Mouse (Mus musculus) layer of hippocampus, adult 11-12 months (tissue): ENCODE data around the gene Cux1.

Experiments
- DNase-seq: peaks from one replicate; pipeline ENCODE4 v3.0.0; 2022; ENCODE audit warnings: low spot score

Gene Cux1

DNA sequence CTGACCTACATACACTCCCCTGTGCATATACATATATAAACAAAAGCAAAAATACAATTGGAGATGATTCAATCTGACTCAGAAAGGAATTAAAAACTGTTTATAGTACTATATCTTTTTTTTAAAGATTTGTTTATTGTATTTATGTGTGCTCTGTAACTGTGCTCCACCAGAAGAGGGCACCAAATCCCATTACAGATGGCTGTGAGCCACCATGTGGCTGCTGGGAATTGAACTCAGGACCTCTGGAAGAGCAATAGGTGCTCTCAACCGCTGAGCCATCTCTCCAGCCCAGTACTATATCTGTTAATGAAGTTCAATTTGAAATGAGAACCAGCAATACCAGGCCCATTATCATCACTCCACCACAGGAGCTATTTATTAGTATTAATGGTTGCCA lies 187.9 kb downstream of the Cux1 start:
- DNase-seq, result no peak

DNA sequence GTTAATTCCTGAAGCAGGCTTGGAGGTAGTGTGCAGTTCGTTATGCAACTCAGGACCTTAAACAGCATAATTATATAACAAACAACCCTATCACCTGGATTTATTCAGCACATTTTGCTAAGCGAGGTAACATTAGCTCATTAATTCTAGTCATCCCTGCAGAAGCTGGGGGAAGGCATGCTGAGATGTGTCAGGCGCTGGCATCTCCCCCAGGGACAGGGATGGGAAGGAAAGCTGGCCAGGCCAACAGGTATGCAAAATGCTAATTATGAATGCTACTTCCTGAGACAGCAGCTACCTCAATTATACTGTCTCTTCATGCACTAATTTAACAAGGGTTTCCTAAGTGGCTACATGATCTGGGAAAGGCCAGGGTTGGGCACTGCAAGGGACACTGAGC lies 190.2 kb downstream of the Cux1 start:
- DNase-seq, result no peak

DNA sequence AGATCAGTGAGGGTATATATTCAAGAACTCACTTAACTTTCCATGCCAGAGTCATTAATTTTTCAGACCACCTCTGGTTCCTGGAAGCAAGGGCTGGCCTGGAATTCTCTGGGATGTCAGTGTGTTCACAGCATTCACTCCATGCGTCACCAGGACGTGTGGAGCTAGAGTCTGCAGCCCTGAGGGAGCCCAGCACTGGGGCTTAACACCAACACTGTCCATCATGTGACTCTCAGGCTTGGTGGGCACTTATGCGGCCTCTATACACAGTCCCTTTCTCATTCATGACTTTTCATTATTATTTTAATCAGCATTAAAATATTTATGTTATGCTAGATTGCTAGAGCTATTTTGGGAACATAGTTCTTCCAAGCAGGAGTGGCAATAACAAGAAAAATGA lies 191.9 kb downstream of the Cux1 start:
- no peak for DNase-seq

DNA sequence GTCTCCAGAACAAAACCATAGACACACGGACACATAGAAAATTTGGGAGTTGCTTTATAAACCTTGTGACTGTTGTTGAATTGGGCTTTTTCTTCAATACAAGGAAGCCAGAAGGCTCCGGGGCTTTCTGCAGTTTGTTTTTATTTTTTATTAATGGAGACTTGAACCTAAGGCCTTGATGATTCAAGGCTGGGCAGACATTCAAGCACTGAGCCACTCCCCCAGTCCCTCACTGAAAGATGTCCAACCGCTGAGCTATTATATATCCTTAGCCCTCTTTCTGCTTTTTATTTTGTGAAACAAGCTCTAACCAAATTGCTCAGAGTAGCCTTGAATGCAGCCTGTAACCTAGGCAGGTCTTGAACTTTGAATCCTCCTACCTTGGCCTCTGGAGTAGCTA lies 195.0 kb downstream of the Cux1 start:
- no peak for DNase-seq

DNA sequence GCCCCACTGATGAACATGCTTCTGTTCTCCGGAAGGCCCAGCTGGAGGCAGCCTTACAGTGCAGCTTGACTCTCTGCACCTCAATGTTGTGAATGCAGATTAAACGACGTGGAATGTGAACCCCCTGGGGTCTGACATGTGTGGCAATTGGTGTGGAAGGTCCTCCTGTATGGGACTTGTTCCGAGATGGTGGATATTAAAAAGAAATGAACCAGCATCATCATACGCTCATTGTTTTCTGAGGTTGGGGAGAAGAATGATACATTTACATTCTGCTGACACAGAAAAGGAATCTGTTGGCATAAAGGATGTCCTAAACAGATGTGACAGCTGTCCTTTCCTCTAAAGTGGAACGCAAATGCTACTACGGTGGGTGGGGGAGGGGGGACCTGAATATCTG lies 203.9 kb downstream of the Cux1 start:
- peak; percentile 11 for DNase-seq

DNA sequence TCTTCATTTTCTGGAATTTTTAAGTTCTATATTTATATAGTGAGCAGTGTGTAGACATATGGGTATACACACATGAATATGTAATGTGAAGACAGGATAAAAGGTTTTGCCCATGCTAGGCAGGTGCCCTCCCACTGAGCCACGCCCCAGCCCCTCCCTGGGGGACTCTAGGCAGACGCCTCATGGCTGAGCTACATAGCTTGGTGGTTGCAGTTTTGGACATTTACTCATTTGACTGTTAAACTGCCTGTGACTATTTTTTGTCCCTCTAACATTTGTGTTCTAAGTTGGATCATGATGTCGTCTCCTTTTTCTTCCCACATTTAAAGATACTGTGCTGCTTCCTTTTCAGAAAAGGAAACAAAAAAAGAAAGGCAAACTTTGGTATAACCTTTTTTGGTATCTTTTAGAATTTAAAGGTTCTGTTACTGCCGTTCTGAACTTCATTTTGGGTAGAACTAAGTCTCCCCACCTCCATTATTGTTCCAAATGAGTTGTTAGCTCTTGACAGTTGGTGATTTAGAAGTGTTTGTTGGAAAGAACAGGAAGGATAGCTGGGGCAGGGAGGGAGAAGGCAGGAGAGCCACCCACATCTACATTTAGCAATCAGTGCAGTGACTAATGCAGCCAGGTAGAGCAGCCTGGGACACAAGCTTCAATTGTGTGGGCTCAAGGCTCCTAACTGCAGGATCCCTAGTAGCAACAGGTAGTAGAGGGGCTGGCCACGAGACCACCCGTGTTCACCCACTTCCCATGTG lies 204.6 kb downstream of the Cux1 start:
- no peak for DNase-seq

DNA sequence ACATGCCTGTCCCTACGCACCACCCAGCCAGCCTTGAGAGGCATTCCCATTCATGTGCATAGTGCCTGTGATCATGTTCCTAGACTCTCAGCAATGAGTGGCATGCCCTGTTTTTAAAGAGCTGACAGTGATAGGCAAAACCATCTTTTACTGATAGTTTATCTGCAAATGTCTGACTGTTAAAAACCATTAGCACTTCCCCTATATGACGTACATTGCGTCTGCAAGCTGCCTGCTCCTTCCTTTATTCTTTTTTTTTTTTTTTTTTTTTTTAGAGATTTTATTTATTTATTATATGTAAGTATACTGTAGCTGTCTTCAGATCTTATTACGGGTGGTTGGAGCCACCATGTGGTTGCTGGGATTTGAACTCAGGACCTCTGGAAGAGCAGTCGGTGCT lies 205.3 kb downstream of the Cux1 start:
- no peak for DNase-seq

DNA sequence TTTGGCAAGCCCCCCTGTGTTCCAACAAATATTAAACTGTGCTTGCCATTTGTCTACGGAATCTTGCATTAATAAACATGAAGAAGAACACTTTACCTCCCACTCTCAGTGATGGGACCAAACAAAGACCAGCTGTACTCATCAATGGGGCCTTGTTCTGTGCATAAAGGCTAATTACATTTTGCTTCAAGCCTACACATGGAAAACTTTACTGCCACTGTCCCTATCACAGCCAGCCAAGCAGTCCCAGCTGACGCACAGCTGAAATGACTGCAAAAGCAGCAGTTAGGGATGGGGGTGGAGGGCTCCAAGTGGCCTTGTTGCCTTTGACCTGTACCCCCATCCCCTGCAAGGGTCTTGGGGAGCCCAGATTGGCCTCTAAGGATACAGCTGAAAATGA lies 210.1 kb downstream of the Cux1 start:
- peak; percentile 26 for DNase-seq

DNA sequence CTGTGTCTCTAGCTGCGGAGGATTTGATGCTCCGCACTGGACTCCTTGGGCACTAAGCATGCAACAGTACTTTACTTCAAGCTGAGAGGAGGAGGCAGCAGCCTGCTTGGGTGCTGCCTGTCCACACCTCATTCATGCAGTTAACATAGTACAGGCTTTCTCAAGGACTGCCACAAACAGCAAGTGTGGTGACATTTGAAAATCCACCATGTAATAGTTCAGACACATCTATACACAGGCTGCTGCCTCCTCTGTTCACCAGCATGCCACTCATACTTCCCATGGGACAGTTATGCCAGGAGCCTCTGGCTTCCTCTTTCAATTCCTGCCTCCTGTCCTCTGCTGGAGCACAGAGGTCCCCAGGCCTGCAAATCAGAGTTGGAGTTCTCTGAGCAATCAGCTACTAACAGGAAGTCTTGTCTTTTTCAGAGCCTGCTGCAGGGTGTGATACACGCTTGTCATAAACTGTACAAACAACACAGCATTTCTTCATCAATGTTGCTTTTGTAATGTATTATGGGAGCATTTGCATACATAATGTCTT lies 211.6 kb downstream of the Cux1 start:
- no peak for DNase-seq

DNA sequence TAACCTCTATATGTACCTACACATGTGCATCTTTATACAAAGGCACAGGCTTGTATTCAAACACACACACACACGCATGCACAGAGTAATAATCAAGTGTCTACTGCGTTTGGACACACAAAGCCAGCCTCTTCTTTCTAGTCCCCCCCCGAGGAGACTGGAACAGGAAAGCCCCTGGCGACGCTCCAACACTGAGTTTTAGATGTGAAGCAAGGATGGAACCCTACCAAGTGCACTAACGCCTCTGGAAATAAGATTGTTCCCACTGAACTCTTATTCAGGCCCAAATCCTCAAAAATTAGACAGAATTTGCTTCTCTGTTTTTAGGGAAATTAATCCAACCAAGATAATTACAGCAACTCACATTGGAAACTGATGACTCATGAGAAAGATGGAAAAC lies 212.6 kb downstream of the Cux1 start:
- no peak for DNase-seq

DNA sequence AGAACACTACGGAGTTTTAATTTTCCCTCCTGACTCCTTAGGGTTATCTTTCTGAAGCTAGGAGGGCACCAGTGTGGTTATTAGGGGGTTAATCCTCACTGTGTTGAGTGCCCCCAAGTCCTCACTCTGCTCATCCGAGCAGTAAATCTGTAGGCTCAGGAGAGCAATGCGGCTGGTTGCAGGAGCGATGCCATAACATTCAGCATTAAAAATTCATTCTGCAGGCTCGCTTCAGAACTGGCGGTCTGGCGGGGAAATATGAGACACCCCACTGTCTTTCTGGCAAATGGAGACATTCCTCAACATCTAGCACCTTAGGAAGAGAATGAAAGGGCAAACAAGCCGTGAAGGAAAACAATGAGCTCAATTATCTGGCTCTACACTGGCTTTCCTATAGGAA lies 214.2 kb downstream of the Cux1 start:
- DNase-seq, result no peak

DNA sequence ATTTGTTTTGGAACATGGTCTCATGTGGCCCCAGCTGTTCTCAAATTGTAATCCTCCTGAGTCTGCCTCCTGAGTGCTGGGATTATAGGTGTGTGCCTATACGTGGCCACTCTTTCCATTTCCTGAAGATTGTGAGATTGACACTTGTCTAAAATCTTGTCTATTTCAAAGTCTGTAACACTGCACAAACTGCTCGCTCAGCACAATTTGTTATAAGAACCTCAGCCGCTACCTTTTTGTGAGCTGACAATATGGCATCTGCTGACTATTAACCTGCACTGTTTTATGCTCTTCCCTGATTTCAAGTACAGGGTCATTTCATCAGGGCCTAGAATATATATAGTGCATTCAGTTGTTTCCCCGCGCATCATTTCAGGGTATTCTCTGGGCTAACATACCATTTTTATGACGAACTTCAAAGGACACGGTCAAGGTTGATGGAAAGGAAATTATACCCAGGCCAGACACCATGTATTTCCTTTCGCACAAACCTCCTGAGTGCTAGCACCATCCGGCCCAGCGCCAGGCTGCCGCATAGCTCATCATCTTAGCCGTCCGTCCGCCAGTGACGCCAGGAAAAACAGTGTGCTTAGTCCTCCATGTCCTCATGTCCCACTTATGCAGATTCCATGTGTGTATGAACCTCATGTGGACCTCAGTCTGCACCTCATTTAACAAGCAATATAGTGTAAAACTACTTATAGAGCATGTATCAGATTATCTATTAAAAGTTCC lies 224.0 kb downstream of the Cux1 start:
- no peak for DNase-seq

DNA sequence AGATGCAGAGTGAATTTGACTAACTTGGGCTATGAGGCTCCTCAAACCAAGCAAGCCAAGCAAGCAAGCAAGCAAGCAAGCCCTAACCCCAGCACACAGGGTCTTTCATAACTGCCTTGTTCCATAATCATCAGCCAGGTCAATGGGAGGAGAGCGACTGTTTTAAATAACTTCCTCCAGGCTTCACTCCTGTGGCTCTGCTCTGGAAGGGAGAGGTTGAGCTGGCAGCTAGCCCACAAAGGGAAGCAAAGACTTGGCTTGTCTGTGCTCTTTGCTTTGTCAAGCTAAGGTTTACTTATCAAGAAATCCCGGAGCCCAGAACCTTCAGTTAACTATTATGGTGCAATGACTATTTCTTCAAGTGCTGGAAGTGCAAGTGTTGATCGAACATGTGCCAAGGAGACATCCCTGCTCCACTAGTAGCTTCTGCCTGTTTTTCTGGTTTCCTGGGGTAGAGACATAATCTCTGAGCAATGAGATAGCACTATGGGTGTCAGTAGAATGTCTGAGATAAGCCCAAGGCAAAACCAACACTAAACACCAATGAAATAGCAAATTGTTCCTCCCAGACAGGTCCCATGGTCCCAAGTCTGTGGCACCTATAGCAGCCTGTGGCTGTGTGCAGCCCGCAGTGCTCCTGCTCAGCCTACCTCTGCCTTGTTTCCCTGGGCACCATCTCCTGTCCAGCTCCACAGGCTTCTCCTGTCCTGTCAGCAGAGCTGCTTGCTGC lies 230.3 kb downstream of the Cux1 start:
- DNase-seq, result no peak

DNA sequence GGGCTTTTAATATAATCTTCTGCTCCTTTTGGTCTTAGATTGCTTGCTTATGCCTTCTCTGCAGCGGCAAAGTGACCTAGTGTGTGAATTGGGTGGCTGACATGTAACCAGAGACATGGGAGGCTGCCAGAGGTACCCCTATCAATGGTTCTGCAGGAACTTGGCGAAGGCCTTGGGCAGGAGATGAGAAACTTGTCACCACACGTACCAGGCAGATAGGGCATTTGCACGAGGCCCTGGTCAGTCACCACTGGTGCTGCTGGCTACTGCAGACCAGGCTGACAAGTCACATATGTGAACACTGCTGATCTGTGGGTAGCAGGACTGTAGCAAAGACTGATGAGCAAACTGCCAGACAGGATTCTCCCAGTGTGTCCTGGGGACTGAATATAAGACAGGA lies 231.6 kb downstream of the Cux1 start:
- no peak for DNase-seq

DNA sequence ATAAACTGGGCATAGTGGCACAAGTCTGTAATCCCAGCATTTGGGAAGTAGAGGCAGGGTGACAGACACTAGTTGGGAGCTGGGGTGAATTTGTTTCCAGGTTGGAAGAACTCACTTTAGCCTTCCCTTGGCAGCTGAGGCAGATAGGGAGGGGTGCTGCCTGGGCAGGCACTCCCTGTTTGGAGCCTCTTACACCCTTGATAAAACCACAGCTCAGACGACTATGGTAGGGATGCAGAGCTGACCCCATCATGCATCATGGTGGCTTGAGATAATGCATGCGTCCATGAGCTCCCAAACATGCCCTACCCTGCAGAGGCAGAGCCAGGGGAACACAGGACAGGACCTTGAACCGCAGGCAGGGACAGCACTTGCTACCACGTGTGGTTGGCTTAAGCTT lies 232.5 kb downstream of the Cux1 start:
- DNase-seq, result no peak

DNA sequence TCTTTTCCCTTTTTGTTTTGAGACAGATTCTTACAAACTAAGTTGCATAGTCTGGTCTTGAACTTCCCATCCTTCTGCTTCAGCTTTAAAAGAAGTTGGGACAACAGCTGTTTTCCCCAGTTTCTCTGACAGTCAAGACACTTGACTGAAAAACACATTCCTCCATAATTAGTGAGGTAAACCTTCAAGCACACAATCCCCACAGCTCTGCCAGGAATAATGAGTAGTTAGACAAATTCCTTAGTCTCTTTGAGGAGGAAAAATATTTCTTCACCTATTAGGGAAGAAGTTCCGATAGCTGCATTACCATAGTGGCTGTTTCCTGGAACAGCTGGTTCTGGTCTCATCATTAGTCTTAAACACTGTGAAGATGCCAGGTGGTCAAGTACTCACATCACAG lies 233.2 kb downstream of the Cux1 start:
- no peak for DNase-seq

DNA sequence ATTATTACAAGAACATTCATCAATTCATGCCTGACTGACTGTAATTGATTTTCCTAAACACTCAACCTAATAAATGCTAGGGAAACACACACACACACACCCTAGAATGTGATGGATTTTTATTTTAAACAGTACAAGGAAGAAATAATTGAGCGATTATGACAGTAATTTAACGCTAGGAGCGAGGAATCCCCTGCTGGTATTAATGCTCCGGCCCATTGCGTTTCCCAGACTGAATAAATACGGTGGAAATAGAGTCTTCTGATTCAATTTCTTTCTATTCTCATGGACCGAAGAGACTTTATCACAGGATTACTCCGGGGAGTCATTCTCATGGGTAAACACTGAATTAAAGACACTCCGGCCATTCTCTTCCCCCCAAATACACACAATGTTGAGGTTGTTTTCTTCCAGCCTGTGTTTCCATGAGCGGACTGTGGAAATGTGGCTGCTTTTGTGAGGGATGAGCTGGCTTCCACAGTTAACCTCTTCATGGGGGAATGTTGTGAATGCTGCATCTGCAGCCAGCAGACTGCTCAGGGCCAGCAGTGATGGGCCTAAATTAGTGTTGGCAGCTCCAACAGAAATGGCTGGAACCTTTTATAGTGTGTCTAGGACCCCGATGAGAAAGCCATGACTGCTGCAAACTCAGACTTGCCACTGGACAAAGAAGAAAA lies 234.4 kb downstream of the Cux1 start:
- DNase-seq, result no peak

DNA sequence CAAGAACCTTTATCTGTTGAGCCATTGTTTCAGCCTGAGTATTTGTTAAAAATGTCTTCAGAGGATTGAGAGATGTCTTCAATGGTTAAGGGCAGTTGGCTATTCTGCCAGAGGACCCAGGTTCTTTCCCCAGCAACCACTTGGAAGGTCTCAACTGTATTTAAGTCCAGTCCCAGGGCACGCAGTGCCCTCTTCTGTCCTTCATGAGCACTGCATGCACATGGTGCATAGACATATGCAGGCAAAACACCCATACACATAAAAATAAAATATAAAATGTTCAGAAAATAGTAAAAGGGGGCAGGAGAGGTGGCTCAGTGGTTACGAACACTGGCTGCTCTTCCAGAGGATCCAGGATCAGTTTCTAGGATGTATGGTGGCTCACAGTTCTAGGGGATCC lies 239.6 kb downstream of the Cux1 start:
- DNase-seq, result no peak

DNA sequence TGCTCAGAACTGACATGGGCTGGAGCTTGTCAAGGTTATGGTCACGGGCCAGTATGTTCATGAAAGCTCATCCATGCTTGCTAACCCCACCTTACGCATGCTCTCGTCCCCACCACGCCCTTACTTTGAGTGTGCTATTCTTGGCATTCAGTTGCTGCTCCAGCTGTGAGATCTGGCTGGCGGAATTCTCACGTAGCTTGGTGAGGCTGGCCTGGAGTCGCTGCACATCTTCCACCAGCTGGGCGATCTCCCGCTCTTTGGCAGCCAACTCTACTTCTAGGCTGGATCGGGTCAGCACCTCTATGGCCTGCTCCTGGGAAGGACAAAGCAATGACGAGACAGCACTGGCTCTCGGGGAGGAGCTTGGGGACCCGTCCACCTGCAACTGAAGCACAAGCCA lies 240.7 kb downstream of the Cux1 start:
- no peak for DNase-seq

DNA sequence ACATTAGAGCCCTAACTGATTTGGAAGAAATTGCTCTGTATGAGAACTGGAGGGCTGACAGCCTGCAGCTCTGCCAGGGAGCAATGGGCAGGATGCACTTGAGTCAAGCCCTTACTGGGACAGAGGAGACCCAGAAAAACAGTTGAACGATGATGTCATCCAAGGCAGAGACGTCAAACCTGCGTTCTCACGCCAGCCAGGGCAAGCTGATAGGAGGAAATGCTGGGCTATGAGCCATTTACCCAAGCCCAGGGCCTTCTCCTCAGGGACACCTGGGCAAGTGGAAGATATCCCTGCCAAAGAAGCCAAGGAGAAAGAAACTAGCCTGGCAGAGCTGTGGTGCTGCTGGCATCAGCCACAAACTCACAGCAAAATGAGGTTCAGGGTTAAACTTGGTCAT lies 242.8 kb downstream of the Cux1 start:
- no peak for DNase-seq

DNA sequence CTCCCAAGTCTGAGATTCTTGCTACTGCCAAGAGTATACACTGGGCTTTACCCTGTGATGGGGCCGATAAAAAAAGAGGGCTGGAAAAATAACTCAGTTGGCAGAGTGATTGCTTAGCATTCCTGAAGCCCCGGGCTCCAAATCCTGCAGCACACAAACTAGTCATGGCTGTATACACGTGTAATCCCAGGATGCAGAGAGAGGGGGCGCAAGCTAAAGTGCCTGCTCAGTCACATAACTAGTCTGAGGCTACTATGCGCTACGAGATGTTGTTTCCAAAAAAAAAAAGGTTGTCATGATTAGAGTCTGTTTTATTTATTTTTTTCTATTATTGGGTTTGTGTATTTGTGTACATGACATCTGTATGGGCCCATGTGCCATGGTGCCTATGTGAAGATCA lies 245.9 kb downstream of the Cux1 start:
- DNase-seq, result peak; percentile 12

DNA sequence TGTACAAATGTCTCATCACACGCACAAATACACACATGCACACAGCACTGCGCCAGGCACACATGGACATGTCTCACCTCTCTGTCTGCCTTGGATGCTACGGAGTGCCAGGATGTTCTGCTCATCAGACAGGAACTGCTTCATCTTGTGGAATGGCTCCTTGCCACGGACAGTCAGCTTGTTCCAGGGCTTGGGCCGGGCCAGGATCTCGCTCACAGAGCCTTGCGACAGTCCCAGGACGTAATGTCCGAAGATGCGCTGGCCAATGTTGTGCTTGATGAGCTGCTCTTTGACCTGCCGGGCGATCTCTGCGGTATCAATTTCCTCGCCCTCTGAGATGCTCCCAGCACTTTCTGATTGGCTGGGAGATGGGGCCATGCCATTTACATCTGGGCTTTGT lies 254.7 kb downstream of the Cux1 start:
- DNase-seq, result no peak
